Mouse (Mus musculus) stomach, postnatal 0 days (tissue): ENCODE data around the gene C1ra.

Source experiments
- CTCF ChIP-seq: IDR thresholded peaks from 2 replicates; pipeline ENCODE4 v1.5.1; 2016; ENCODE audit warnings: antibody characterized with exemption, low read depth, mild to moderate bottlenecking, moderate library complexity
- EP300 ChIP-seq: optimal IDR thresholded peaks from 2 replicates; pipeline ENCODE3; 2016; ENCODE audit warnings: antibody characterized with exemption

DNA sequence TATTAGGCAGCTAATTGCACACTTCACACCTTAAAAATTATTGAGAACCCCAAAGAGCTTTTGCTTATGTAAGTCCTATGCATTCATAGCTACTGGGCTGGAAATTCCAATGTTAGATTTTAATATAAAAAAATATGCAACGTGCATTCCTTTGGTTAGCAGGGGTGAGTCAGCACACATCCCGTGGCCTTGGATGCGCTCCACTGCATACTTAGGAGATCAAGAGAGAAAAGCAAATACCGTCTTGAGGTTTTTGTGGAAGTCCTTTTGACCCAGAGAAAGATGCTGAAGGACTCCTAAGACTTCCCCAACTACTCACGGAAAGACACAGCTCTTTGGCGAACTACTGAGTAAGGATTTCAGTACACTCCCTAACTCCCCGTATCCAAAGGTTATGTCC lies 27.4 kb upstream of the C1ra start:
- no peak for TF ChIP-seq CTCF
- TF ChIP-seq EP300, result no peak
